Mouse (Mus musculus) inflammation-experienced regulatory T-cells, adult 6 months (primary cell): Measurements from ENCODE around the gene Sycn. TPM values are rescaled to one million over a fixed set of nuclear protein-coding genes. Genes with fewer than 3 reads are reported as not detected.
"Not testable (repeated sequence)": the region's sequence is repeated elsewhere in the genome, so short reads cannot be mapped to it uniquely, and the experiment has no call there.

Experiments
- ATAC-seq: one replicate; pipeline ENCODE4 v1.8.0; 2017
- polyA plus RNA-seq, 3 experiments: library from polyadenylated mRNA; unstranded; fragments of 100-300 nt; shearing (Covaris generic); gene quantifications; one replicate each; pipeline ENCODE4 v1.2.1; 2017

Gene Sycn
- polyA plus RNA-seq = not detected

- no peak for ATAC-seq
These were observed at the start of gene Sycn for GRCm38 (mm10) chr7:28540526-28540925. Gene Sycn, plus strand, starts transcription at chr7:28540885.

- no peak for ATAC-seq
These were observed 49.8 kb upstream of the Sycn start for GRCm38 (mm10) chr7:28490903-28491302.

- no peak for ATAC-seq
These were observed 48.4 kb upstream of the Sycn start for GRCm38 (mm10) chr7:28492310-28492709.

GRCm38 (mm10) chr7:28495426-28495825 is 45.3 kb upstream of the Sycn start:
- no peak for ATAC-seq

GRCm38 (mm10) chr7:28505585-28505984 is 35.1 kb upstream of the Sycn start:
- no peak for ATAC-seq

- not testable (repeated sequence) for ATAC-seq
These were observed 31.6 kb upstream of the Sycn start for GRCm38 (mm10) chr7:28509121-28509520.

GRCm38 (mm10) chr7:28510405-28510974 is 30.2 kb upstream of the Sycn start, which contains the start of gene Ifnl2:
Gene Ifnl2, minus strand, starts transcription at chr7:28510455.
- ATAC-seq = not testable (repeated sequence)

- no peak for ATAC-seq
These were observed 29.2 kb upstream of the Sycn start for GRCm38 (mm10) chr7:28511441-28511840.

GRCm38 (mm10) chr7:28522536-28522935 is 18.1 kb upstream of the Sycn start, which contains the start of gene Ifnl3:
Gene Ifnl3, plus strand, starts transcription at chr7:28522836.
- ATAC-seq = not testable (repeated sequence)

GRCm38 (mm10) chr7:28527922-28528719 is 12.6 kb upstream of the Sycn start:
- ATAC-seq = peak; percentile 95

- no peak for ATAC-seq
These were observed 8.7 kb upstream of the Sycn start for GRCm38 (mm10) chr7:28532005-28532404.

GRCm38 (mm10) chr7:28538886-28539285 is 1.8 kb upstream of the Sycn start:
- not testable (repeated sequence) for ATAC-seq

GRCm38 (mm10) chr7:28544051-28544601 is 3.4 kb downstream of the Sycn start:
- no peak for ATAC-seq

- ATAC-seq = no peak
These were observed 4.6 kb downstream of the Sycn start for GRCm38 (mm10) chr7:28545048-28545890.

- no peak for ATAC-seq
These were observed 5.2 kb downstream of the Sycn start for GRCm38 (mm10) chr7:28545891-28546210.

- ATAC-seq = no peak
These were observed 6.0 kb downstream of the Sycn start for GRCm38 (mm10) chr7:28546649-28547048.

- ATAC-seq = no peak
These were observed 6.5 kb downstream of the Sycn start, which contains the start of gene Nccrp1 for GRCm38 (mm10) chr7:28547154-28547553. Gene Nccrp1, minus strand, starts transcription at chr7:28547254.

GRCm38 (mm10) chr7:28547628-28548027 is 6.9 kb downstream of the Sycn start:
- no peak for ATAC-seq

- ATAC-seq = no peak
These were observed 12.4 kb downstream of the Sycn start for GRCm38 (mm10) chr7:28553076-28553475.

GRCm38 (mm10) chr7:28555939-28556535 is 15.4 kb downstream of the Sycn start:
- ATAC-seq = no peak

- no peak for ATAC-seq
These were observed 16.4 kb downstream of the Sycn start for GRCm38 (mm10) chr7:28557069-28557468.

GRCm38 (mm10) chr7:28557708-28558107 is 17.0 kb downstream of the Sycn start:
- no peak for ATAC-seq
